Mouse (Mus musculus) embryonic facial prominence, embryonic 11.5 days (tissue): ENCODE results near the gene Frmd4a. TPM values are rescaled to one million over a fixed set of nuclear protein-coding genes. Genes with fewer than 3 reads are reported as not detected.
A peak's percentile ranks its signal among the peaks of the same experiment; 100 is the strongest.

Experiments used
- ATAC-seq: fragments of 200-750 bp; cut with Nextera tagmentation; replicated peaks from 2 replicates; pipeline ENCODE4 v1.8.0; 2017; ENCODE audit warnings: low read depth; ENCODE audit not compliant: insufficient number of reproducible peaks, low FRiP score, low TSS enrichment
- DNase-seq: peaks from one replicate; pipeline ENCODE4 v3.0.0-alpha.2; 2015; ENCODE audit warnings: low spot score
- H3K27ac ChIP-seq: fragments of 300-500 bp; sonication (generic); replicated peaks from 2 replicates; pipeline ENCODE4 v1.5.1; 2014; ENCODE audit warnings: mild to moderate bottlenecking, low read depth, low read length, control low read depth
- H3K27me3 ChIP-seq: fragments of 300-500 bp; sonication (generic); 2 replicates; pipeline ENCODE4 v1.6.1; 2014; ENCODE audit warnings: mild to moderate bottlenecking, low read length, moderate library complexity, mixed read lengths; ENCODE audit not compliant: control insufficient read depth, insufficient read depth
- H3K36me3 ChIP-seq: fragments of 300-500 bp; sonication (generic); replicated peaks from 2 replicates; pipeline ENCODE4 v1.6.1; 2014; ENCODE audit warnings: low read depth, mild to moderate bottlenecking, low read length, moderate library complexity, mixed read lengths; ENCODE audit not compliant: control insufficient read depth, insufficient read depth
- H3K4me1 ChIP-seq: fragments of 300-500 bp; sonication (generic); 2 replicates; pipeline ENCODE4 v1.6.1; 2014; ENCODE audit warnings: low read length, mixed read lengths; ENCODE audit not compliant: control insufficient read depth, insufficient read depth
- H3K4me2 ChIP-seq: fragments of 300-500 bp; sonication (generic); 2 replicates; pipeline ENCODE4 v1.6.1; 2014; ENCODE audit warnings: low read depth, mild to moderate bottlenecking, control low read depth, low read length, moderate library complexity
- H3K4me3 ChIP-seq: fragments of 300-500 bp; sonication (generic); 2 replicates; pipeline ENCODE4 v1.5.1; 2014; ENCODE audit warnings: low read depth, low read length, control low read depth
- H3K9ac ChIP-seq: fragments of 300-500 bp; sonication (generic); replicated peaks from 2 replicates; pipeline ENCODE4 v1.6.1; 2014; ENCODE audit warnings: mild to moderate bottlenecking, control low read depth, low read length
- H3K9me3 ChIP-seq: fragments of 300-500 bp; sonication (generic); replicated peaks from 2 replicates; pipeline ENCODE4 v1.6.1; 2016; ENCODE audit warnings: mild to moderate bottlenecking, low read length, inconsistent platforms, mixed read lengths; ENCODE audit not compliant: control insufficient read depth
- WGBS: fragments of 180-500 bp; shearing (Covaris S2); extraction: QIAGEN DNeasy Blood & Tissue Kit; methylation state at CpG from one replicate; pipeline ENCODE4 v1.1.7; 2014; 5-methylcytosine and 5-hydroxymethylcytosine counted together
- polyA plus RNA-seq: library from polyadenylated mRNA; unstranded; fragments of >200 nt; fragmentation: Nextera tagmentation; extraction: Ambion mirVana; gene quantifications from 2 replicates; pipeline ENCODE4 v1.2.1, GENCODE M21; 2014

Frmd4a gene
- polyA plus RNA-seq, 1 experiment from 2014 or later: 38.5 TPM

GRCm38 (mm10) chr2:4541844-4542628 lies 524.5 kb downstream of the Frmd4a start:
- Histone ChIP-seq H3K9ac (no peak overlapping the region; the same call in 1 of the 2 replicates), H3K4me3 (no peak overlapping the region), H3K27me3 (no peaks in the 10 kb centered on the region), H3K36me3 (peaks cover 2% of the 10 kb centered on the region), H3K4me1 (peaks cover 7% of the 10 kb centered on the region), H3K4me2 (no peak overlapping the region), H3K9me3 (no peaks in the 10 kb centered on the region), H3K27ac (peak overlapping the region; percentile 47; the same call in 1 of the 2 replicates)
- 23% methylated on average over 11 of the region's 11 CpGs for WGBS
- peak; percentile 23; the same call in 1 of the 2 replicates for ATAC-seq
- peak; percentile 51 for DNase-seq

- Histone ChIP-seq H3K4me1 (peaks cover 7% of the 10 kb centered on the region), H3K4me3 (no peak overlapping the region), H3K27ac (peak overlapping the region; percentile 38; the same call in 1 of the 2 replicates), H3K36me3 (peaks cover 2% of the 10 kb centered on the region), H3K9me3 (no peaks in the 10 kb centered on the region), H3K9ac (no peak overlapping the region), H3K4me2 (no peak overlapping the region), H3K27me3 (no peaks in the 10 kb centered on the region)
- DNase-seq: no peak
- ATAC-seq: no peak; the same call in 1 of the 2 replicates
- 58% methylated on average over 11 of the region's 11 CpGs for WGBS
These were observed 525.3 kb downstream of the Frmd4a start for GRCm38 (mm10) chr2:4542629-4543416.

GRCm38 (mm10) chr2:4543417-4543775 lies 525.9 kb downstream of the Frmd4a start:
- no peak; the same call in 1 of the 2 replicates for ATAC-seq
- Histone ChIP-seq H3K9me3 (no peaks in the 10 kb centered on the region), H3K36me3 (peaks cover 2% of the 10 kb centered on the region), H3K27me3 (no peaks in the 10 kb centered on the region), H3K27ac (no peak overlapping the region), H3K4me2 (no peak overlapping the region), H3K4me1 (peaks cover 7% of the 10 kb centered on the region), H3K9ac (no peak overlapping the region), H3K4me3 (no peak overlapping the region)
- DNase-seq: no peak
- 4% methylated on average over 1 of the region's 1 CpGs for WGBS

DNA sequence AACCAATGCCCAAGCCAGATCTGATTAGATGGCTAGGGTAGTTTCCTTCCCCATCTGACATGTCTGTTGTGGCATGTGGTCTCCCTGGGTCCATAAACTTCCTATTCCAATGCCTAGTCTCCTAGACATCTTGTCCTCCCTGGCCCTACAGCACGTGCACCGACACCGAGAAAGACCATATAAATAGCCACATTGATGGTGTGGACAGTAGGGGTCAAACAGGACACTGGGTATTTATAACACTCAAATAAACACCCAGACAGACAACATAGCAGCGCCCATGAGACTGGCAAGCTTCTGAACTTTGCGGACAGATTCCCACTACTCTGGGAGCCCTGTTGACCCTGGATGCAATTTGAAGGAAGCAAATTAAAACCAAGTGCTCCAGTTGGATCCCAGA lies 526.8 kb downstream of the Frmd4a start:
- peaks cover 2% of the 10 kb centered on the region for H3K36me3 ChIP-seq
- peaks cover 7% of the 10 kb centered on the region for H3K4me1 ChIP-seq
- DNase-seq: no peak
- no peaks in the 10 kb centered on the region for H3K27me3 ChIP-seq
- H3K9me3 ChIP-seq: no peaks in the 10 kb centered on the region
- H3K4me2 ChIP-seq: no peak overlapping the region
- H3K4me3 ChIP-seq: no peak overlapping the region
- ATAC-seq: no peak
- H3K27ac ChIP-seq: no peak overlapping the region
- H3K9ac ChIP-seq: no peak overlapping the region
- WGBS: 58% methylated on average over 5 of the region's 5 CpGs

- ATAC-seq (no peak), DNase-seq (no peak)
- Histone ChIP-seq H3K36me3 (peaks cover 2% of the 10 kb centered on the region; the same call in 1 of the 2 replicates), H3K4me2 (no peak overlapping the region), H3K27me3 (no peaks in the 10 kb centered on the region), H3K27ac (no peak overlapping the region), H3K9ac (no peak overlapping the region), H3K4me3 (no peak overlapping the region), H3K4me1 (peaks cover 7% of the 10 kb centered on the region), H3K9me3 (no peaks in the 10 kb centered on the region)
- 91% methylated on average over 6 of the region's 6 CpGs for WGBS
These were observed 527.7 kb downstream of the Frmd4a start for GRCm38 (mm10) chr2:4545261-4545660.

DNA sequence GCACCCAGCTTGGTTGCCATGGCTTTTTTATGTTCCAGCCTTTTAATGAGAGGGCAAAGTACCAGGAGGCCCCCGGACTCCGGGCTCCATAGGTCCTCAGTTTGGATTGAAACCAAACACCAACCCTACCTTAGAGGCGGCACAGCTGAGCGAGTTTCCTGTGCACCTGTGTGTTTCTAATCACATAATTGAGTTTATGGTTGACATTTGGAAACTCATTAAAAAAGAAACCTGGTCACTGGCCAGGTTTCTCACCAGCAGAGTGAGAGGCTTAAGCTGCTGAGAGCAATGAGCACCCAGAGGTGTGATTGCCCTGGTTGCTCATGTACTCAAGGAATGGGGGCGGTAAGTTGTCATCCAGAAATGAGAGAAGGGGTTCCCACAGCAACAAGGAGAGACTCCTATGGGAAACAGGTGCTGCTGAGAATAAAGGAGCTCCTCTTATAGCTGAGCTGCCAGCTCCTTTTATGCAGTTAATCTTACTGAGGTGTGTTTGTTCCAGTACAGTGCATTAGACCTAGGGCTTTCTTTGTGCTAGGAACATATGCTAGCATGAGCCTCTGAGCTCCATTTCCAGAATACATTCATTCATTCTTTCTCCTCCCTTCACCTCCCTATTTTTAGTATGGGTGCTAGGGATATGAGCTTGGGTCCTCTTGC lies 529.6 kb downstream of the Frmd4a start:
- Histone ChIP-seq H3K27ac (no peak overlapping the region), H3K36me3 (peaks cover 2% of the 10 kb centered on the region)

GRCm38 (mm10) chr2:4549271-4549670 lies 531.8 kb downstream of the Frmd4a start:
- Histone ChIP-seq H3K27ac (no peak overlapping the region), H3K4me2 (no peak overlapping the region), H3K9ac (no peak overlapping the region), H3K4me1 (no peaks in the 10 kb centered on the region), H3K36me3 (peaks cover 2% of the 10 kb centered on the region), H3K9me3 (no peaks in the 10 kb centered on the region), H3K4me3 (no peak overlapping the region), H3K27me3 (no peaks in the 10 kb centered on the region)
- ATAC-seq (no peak), DNase-seq (no peak)
- WGBS: 94% methylated on average over 14 of the region's 14 CpGs

More for the DNA sequence above, 529.6 kb downstream of the Frmd4a start:
- ATAC-seq: no peak
- H3K4me3 ChIP-seq: no peak overlapping the region
- H3K4me1 ChIP-seq: peaks cover 2% of the 10 kb centered on the region; the same call in 1 of the 2 replicates
- DNase-seq: no peak
- H3K27me3 ChIP-seq: no peaks in the 10 kb centered on the region
- no peak overlapping the region for H3K9ac ChIP-seq
- 63% methylated on average over 5 of the region's 5 CpGs for WGBS
- H3K4me2 ChIP-seq: no peak overlapping the region
- H3K9me3 ChIP-seq: no peaks in the 10 kb centered on the region
